Mouse (Mus musculus): ENCODE results near the gene Agap1. TPM values are rescaled to one million over a fixed set of nuclear protein-coding genes. Genes with fewer than 3 reads are reported as not detected.

Agap1 gene
- total RNA-seq, 2 experiments from 2014 or later, result 18.9 to 20.6 TPM

GRCm38 (mm10) chr1:89895801-89896200 lies 441.2 kb downstream of the Agap1 start:
- no peak for DNase-seq (ENCODE audit: low spot score)

- no peak for DNase-seq (ENCODE audit: low spot score)
Measured at GRCm38 (mm10) chr1:89899036-89899435, 444.4 kb downstream of the Agap1 start.

GRCm38 (mm10) chr1:89899761-89900445 lies 445.3 kb downstream of the Agap1 start:
- no peak for DNase-seq (ENCODE audit: low spot score)

- no peak for DNase-seq (ENCODE audit: low spot score)
Measured at GRCm38 (mm10) chr1:89901381-89901780, 446.8 kb downstream of the Agap1 start.

- no peak for DNase-seq (ENCODE audit: low spot score)
Measured at GRCm38 (mm10) chr1:89902236-89902635, 447.6 kb downstream of the Agap1 start.

GRCm38 (mm10) chr1:89902641-89903040 lies 448.0 kb downstream of the Agap1 start:
- no peak for DNase-seq (ENCODE audit: low spot score)

GRCm38 (mm10) chr1:89909796-89910195 lies 455.2 kb downstream of the Agap1 start:
- no peak for DNase-seq (ENCODE audit: low spot score)

- DNase-seq (ENCODE audit: low spot score), result no peak
Measured at GRCm38 (mm10) chr1:89912392-89912791, 457.8 kb downstream of the Agap1 start.

GRCm38 (mm10) chr1:89913611-89914010 lies 459.0 kb downstream of the Agap1 start:
- DNase-seq (ENCODE audit: low spot score), result no peak

GRCm38 (mm10) chr1:89918111-89918510 lies 463.5 kb downstream of the Agap1 start:
- DNase-seq (ENCODE audit: low spot score), result no peak

GRCm38 (mm10) chr1:89919206-89919605 lies 464.6 kb downstream of the Agap1 start:
- DNase-seq (ENCODE audit: low spot score), result no peak

- DNase-seq (ENCODE audit: low spot score), result no peak
Measured at GRCm38 (mm10) chr1:89921806-89922205, 467.2 kb downstream of the Agap1 start.

- DNase-seq (ENCODE audit: low spot score), result no peak
Measured at GRCm38 (mm10) chr1:89922282-89922681, 467.7 kb downstream of the Agap1 start.

- DNase-seq (ENCODE audit: low spot score), result no peak
Measured at GRCm38 (mm10) chr1:89922883-89923641, 468.5 kb downstream of the Agap1 start.

GRCm38 (mm10) chr1:89923642-89924020 lies 469.0 kb downstream of the Agap1 start:
- DNase-seq (ENCODE audit: low spot score), result no peak

- no peak for DNase-seq (ENCODE audit: low spot score)
Measured at GRCm38 (mm10) chr1:89925501-89926190, 471.0 kb downstream of the Agap1 start.

- DNase-seq (ENCODE audit: low spot score), result no peak
Measured at GRCm38 (mm10) chr1:89926583-89927060, 472.0 kb downstream of the Agap1 start.

GRCm38 (mm10) chr1:89927061-89927661 lies 472.6 kb downstream of the Agap1 start:
- no peak for DNase-seq (ENCODE audit: low spot score)

GRCm38 (mm10) chr1:89928676-89929075 lies 474.1 kb downstream of the Agap1 start:
- DNase-seq (ENCODE audit: low spot score), result no peak

GRCm38 (mm10) chr1:89929181-89929580 lies 474.6 kb downstream of the Agap1 start:
- no peak for DNase-seq (ENCODE audit: low spot score)

GRCm38 (mm10) chr1:89929721-89930505 lies 475.3 kb downstream of the Agap1 start:
- DNase-seq (ENCODE audit: low spot score), result no peak

All from gastrocnemius, adult 18-20 months (tissue).